8 mouse cellular contexts compared by ENCODE assay signal in the genomic region with DNA sequence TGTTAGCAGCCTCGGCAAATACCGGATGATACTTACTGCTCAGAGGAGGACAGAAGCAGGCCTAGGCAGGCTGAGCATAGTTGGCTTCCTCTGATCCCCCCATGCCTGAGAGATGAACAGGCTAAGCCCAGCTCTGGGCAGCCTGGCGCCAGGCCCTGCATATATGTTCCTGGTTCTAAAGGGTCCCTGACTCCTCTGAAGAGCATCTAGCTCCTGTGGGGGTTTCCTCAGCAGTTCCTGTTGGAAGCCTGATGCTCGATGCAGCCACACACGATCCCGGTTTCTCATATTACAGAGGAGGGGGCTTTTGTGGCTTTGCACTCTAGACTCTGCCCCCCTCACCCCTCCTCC. TPM values are rescaled to one million over a fixed set of nuclear protein-coding genes. Genes with fewer than 3 reads are reported as not detected.
A peak's percentile ranks its signal among the peaks of the same experiment; 100 is the strongest.
DNase-seq lines count a peak whose midpoint lies in the region; ATAC-seq and TF ChIP-seq lines count a peak whose summit lies in the region.

No protein-coding gene starts in this region.

- H3K9ac ChIP-seq in heart, embryonic 16.5 days (ENCODE audit: low read length): peak overlapping the region; percentile 72
- peak overlapping the region; percentile 84 for H3K9ac ChIP-seq in hindbrain, embryonic 11.5 days (ENCODE audit: low read depth, low read length)
- peak overlapping the region; percentile 95 for H3K9ac ChIP-seq in midbrain, embryonic 14.5 days (replicated peaks; ENCODE audit: low read length)

- ATAC-seq in heart, embryonic 16.5 days (replicated peaks; ENCODE audit: extremely low read depth, insufficient read depth, low FRiP score): no peak
- ATAC-seq in hindbrain, embryonic 11.5 days (ENCODE audit: low FRiP score): peak; percentile 46; the same call in 1 of the 2 replicates
- peak; percentile 14; the same call in 1 of the 2 replicates for ATAC-seq in midbrain, embryonic 14.5 days (ENCODE audit: low FRiP score, low TSS enrichment)

- TF ChIP-seq CTCF in cortical plate, adult 2 months (IDR thresholded peaks at IDR 0.05; ENCODE audit: extremely low read depth, insufficient read depth, low read length): no peak

- H3K36me3 ChIP-seq in heart, embryonic 16.5 days (ENCODE audit: control insufficient read depth, insufficient read depth): no peaks in the 10 kb centered on the region
- H3K36me3 ChIP-seq in hindbrain, embryonic 11.5 days (ENCODE audit: control insufficient read depth, insufficient read depth, low read length): no peaks in the 10 kb centered on the region
- H3K36me3 ChIP-seq in midbrain, embryonic 14.5 days (ENCODE audit: control insufficient read depth, insufficient read depth, low read length): peaks cover 11% of the 10 kb centered on the region

- TF ChIP-seq POLR2A in cortical plate, adult 2 months (IDR thresholded peaks at IDR 0.05; ENCODE audit: extremely low read depth, insufficient read depth, low read length): no peak

- H3K4me1 ChIP-seq in heart, embryonic 16.5 days (ENCODE audit: control insufficient read depth, insufficient read depth, low read length): peaks cover 21% of the 10 kb centered on the region
- H3K4me1 ChIP-seq in cortical plate, adult 2 months (ENCODE audit: control insufficient read depth, insufficient read depth, low read length): 0 out of 2 replicates have a peak, but pooled peaks cover 3% of the 10 kb centered on the region
- 0 out of 2 replicates have a peak, but pooled peaks cover 2% of the 10 kb centered on the region for H3K4me1 ChIP-seq in hindbrain, embryonic 11.5 days (replicated peaks; ENCODE audit: control insufficient read depth, insufficient read depth, low read length)
- H3K4me1 ChIP-seq in midbrain, embryonic 14.5 days (ENCODE audit: control insufficient read depth, insufficient read depth, low read length): peaks cover 38% of the 10 kb centered on the region

- intact Hi-C loops in heart, postnatal 25 days (cut with DNase I): no loop called here

- no peaks in the 10 kb centered on the region for H3K9me3 ChIP-seq in heart, embryonic 16.5 days (replicated peaks; ENCODE audit: control insufficient read depth, low read length)
- H3K9me3 ChIP-seq in hindbrain, embryonic 11.5 days (ENCODE audit: control insufficient read depth, low read length): no peaks in the 10 kb centered on the region
- H3K9me3 ChIP-seq in midbrain, embryonic 14.5 days (ENCODE audit: control insufficient read depth, low read length): no peaks in the 10 kb centered on the region

- DNase-seq in heart, postnatal 25 days (ENCODE audit: low spot score): no peak
- no peak for DNase-seq in hindbrain, embryonic 11.5 days (ENCODE audit: low spot score)
- peak; percentile 60 for DNase-seq in midbrain, embryonic 14.5 days
- DNase-seq in B cell, adult 2 months: no peak
- DNase-seq in right cerebral cortex, postnatal 4 days: no peak
- DNase-seq in testis, postnatal 14 days (ENCODE audit: low spot score): no peak

- peak overlapping the region; percentile 87 for H3K4me2 ChIP-seq in heart, embryonic 16.5 days (ENCODE audit: low read depth, low read length)
- peak overlapping the region; percentile 99 for H3K4me2 ChIP-seq in hindbrain, embryonic 11.5 days (replicated peaks; ENCODE audit: low read depth, low read length)
- peak overlapping the region; percentile 91 for H3K4me2 ChIP-seq in midbrain, embryonic 14.5 days (ENCODE audit: low read length)

- peak overlapping the region; percentile 58 for H3K4me3 ChIP-seq in heart, embryonic 16.5 days (ENCODE audit: low read length)
- peak overlapping the region; percentile 59; the same call in 1 of the 2 replicates for H3K4me3 ChIP-seq in cortical plate, adult 2 months (ENCODE audit: insufficient read depth, low read length)
- H3K4me3 ChIP-seq in hindbrain, embryonic 11.5 days (ENCODE audit: low read depth, low read length): peak overlapping the region; percentile 68; the same call in 1 of the 2 replicates
- H3K4me3 ChIP-seq in midbrain, embryonic 14.5 days (replicated peaks; ENCODE audit: low read depth, low read length): peak overlapping the region; percentile 68

- H3K27ac ChIP-seq in heart, embryonic 16.5 days (ENCODE audit: low read length): no peak overlapping the region
- no peak overlapping the region for H3K27ac ChIP-seq in cortical plate, adult 2 months (ENCODE audit: insufficient read depth, low read length)
- no peak overlapping the region for H3K27ac ChIP-seq in hindbrain, embryonic 11.5 days (ENCODE audit: low read depth, low read length)
- H3K27ac ChIP-seq in midbrain, embryonic 14.5 days (replicated peaks; ENCODE audit: low read depth, low read length): peak overlapping the region; percentile 96

- 17% methylated on average over 6 of the region's 6 CpGs for WGBS in heart, embryonic 16.5 days
- 14% methylated on average over 6 of the region's 6 CpGs for WGBS in hindbrain, embryonic 11.5 days
- 10% methylated on average over 6 of the region's 6 CpGs for WGBS in midbrain, embryonic 14.5 days

- peaks cover 42% of the 10 kb centered on the region for H3K27me3 ChIP-seq in heart, embryonic 16.5 days (ENCODE audit: control insufficient read depth, insufficient read depth, low read length)
- H3K27me3 ChIP-seq in hindbrain, embryonic 11.5 days (ENCODE audit: control insufficient read depth, insufficient read depth, low read length): peaks cover 10% of the 10 kb centered on the region
- no peaks in the 10 kb centered on the region for H3K27me3 ChIP-seq in midbrain, embryonic 14.5 days (ENCODE audit: control insufficient read depth, insufficient read depth, low read length)

RNA-seq across cellular contexts. Expression of a gene that starts 0.4 kb away (rescaled TPM):
- 1.5 and 2.7 TPM in 2 replicates for polyA plus RNA-seq in heart, embryonic 16.5 days (2015; fragmentation: Nextera tagmentation; extraction: Ambion mirVana)
- total RNA-seq in heart, postnatal 25 days (2021): 1 to 10 TPM in 1 of 2 experiments, under 1 TPM in 1; 0.67 to 1.6 TPM
- 8.9 and 9.9 TPM in 2 replicates for polyA plus RNA-seq in cortical plate, adult 2 months (2012; rRNA removed)
- polyA plus RNA-seq in hindbrain, embryonic 11.5 days (2014; fragmentation: Nextera tagmentation; extraction: Ambion mirVana): 4.8 and 6.2 TPM in 2 replicates
- 30.4 and 32.9 TPM in 2 replicates for polyA plus RNA-seq in midbrain, embryonic 14.5 days (2014; fragmentation: Nextera tagmentation; extraction: Ambion mirVana)

RNA-seq across cellular contexts. Expression of a gene that starts 0.9 kb away (rescaled TPM):
- 0.89 and 2.4 TPM in 2 replicates for polyA plus RNA-seq in heart, embryonic 16.5 days (2015; fragmentation: Nextera tagmentation; extraction: Ambion mirVana)
- total RNA-seq in heart, postnatal 25 days (2021): not detected
- 3.8 and 4.7 TPM in 2 replicates for polyA plus RNA-seq in cortical plate, adult 2 months (2012; rRNA removed)
- 1.7 and 2.2 TPM in 2 replicates for polyA plus RNA-seq in hindbrain, embryonic 11.5 days (2014; fragmentation: Nextera tagmentation; extraction: Ambion mirVana)
- 2.3 and 2.6 TPM in 2 replicates for polyA plus RNA-seq in midbrain, embryonic 14.5 days (2014; fragmentation: Nextera tagmentation; extraction: Ambion mirVana)

RNA-seq across cellular contexts. Expression of a gene that starts 28.6 kb away (rescaled TPM):
- polyA plus RNA-seq in heart, embryonic 16.5 days (2015; fragmentation: Nextera tagmentation; extraction: Ambion mirVana): 9.7 and 11.3 TPM in 2 replicates
- 1 to 10 TPM; 5.3 to 6.9 TPM for total RNA-seq in heart, postnatal 25 days (2021)
- 4.9 and 5.8 TPM in 2 replicates for polyA plus RNA-seq in cortical plate, adult 2 months (2012; rRNA removed)
- 0.31 and 0.66 TPM in 2 replicates for polyA plus RNA-seq in hindbrain, embryonic 11.5 days (2014; fragmentation: Nextera tagmentation; extraction: Ambion mirVana)
- polyA plus RNA-seq in midbrain, embryonic 14.5 days (2014; fragmentation: Nextera tagmentation; extraction: Ambion mirVana): 0.97 and 1.9 TPM in 2 replicates

RNA-seq across cellular contexts. Expression of a gene that starts 42.8 kb away (rescaled TPM):
- polyA plus RNA-seq in heart, embryonic 16.5 days (2015; fragmentation: Nextera tagmentation; extraction: Ambion mirVana): 26.9 and 28.5 TPM in 2 replicates
- total RNA-seq in heart, postnatal 25 days (2021): 10 to 100 TPM; 40.1 to 40.4 TPM
- 14.3 and 16.0 TPM in 2 replicates for polyA plus RNA-seq in cortical plate, adult 2 months (2012; rRNA removed)
- polyA plus RNA-seq in hindbrain, embryonic 11.5 days (2014; fragmentation: Nextera tagmentation; extraction: Ambion mirVana): 26.7 and 29.8 TPM in 2 replicates
- polyA plus RNA-seq in midbrain, embryonic 14.5 days (2014; fragmentation: Nextera tagmentation; extraction: Ambion mirVana): 22.4 and 31.5 TPM in 2 replicates

RNA-seq across cellular contexts. Expression of a gene that starts 43.2 kb away (rescaled TPM):
- 90.4 and 90.5 TPM in 2 replicates for polyA plus RNA-seq in heart, embryonic 16.5 days (2015; fragmentation: Nextera tagmentation; extraction: Ambion mirVana)
- 10 to 100 TPM; 65.8 to 72.0 TPM for total RNA-seq in heart, postnatal 25 days (2021)
- polyA plus RNA-seq in cortical plate, adult 2 months (2012; rRNA removed): 43.7 and 44.6 TPM in 2 replicates
- polyA plus RNA-seq in hindbrain, embryonic 11.5 days (2014; fragmentation: Nextera tagmentation; extraction: Ambion mirVana): 180 and 205 TPM in 2 replicates
- 126 and 140 TPM in 2 replicates for polyA plus RNA-seq in midbrain, embryonic 14.5 days (2014; fragmentation: Nextera tagmentation; extraction: Ambion mirVana)
